Mouse (Mus musculus) naive thymus-derived CD4-positive, alpha-beta T cell, adult 2 months (primary cell): ENCODE measurements at regions not wholly inside any gene's neighbourhood (a gene's known extent, or its start where the extent isn't known, plus 50 kb on each side); places are given as distances from the start of the nearest gene placed in this dataset.
A peak's percentile ranks its signal among the peaks of the same experiment; 100 is the strongest.

Experiments used
- DNase-seq: peaks from one replicate; pipeline ENCODE4 v3.0.0-alpha.2; 2011; ENCODE audit warnings: low read depth

DNA sequence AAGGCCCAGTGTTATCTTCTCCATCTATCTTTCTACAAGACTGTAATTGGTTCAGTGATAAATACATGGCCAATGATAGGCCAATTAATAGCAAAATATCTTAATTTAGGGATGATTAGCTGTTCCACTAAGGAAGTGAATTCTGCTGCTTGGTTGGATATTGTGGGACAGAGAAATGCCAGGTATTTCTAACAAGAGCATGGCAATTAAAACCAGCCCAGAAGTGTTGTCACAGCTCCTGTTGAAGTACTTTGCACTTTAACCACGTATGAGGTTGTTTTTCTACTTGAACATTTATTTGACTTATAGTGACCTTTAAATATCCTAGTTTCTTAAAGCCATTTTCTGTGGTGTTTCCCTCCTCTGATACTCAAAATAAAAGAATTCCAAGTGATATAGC is 65.7 kb upstream of the Acsl4 start:
- no peak for DNase-seq

DNA sequence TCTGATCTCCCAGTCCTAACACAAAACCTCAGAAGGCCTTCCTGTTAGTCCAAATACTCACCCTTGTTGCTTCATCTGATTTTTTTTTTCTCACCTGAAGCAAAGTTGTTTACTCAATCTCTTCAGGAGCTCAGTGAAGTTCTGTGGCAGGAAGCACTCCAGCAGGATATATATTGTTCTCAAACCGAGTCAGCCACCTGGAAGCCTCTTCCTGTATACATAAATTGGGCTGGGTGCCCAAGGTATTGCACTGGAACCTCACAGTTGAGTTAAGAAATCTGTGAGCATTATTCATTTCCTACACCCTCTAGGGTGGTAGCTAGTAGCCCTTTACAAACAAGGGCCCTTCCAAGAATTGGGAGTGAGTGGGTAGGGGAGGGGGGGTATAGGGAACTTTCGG is 73.8 kb upstream of the Acsl4 start:
- DNase-seq, result peak; percentile 11

DNA sequence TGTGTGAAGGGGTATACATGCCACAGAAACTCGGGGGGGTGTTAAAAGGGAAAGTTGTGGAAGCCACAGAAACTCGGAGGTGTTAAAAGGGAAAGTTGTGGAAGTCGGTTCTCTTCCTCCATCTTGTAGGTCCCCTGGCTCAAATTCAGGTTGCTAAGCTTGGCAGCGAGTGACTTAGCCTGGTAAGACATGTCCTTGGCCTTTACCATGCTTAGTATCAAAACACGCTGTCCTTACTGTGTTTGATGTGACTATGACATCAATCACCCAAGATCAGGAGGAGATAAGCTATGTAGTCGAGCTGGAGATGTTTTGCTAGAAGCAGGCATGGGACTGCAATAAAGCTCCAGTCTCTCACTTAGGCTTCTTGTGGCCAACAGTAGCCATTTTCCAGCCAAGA is 74.4 kb upstream of the Acsl4 start:
- DNase-seq, result peak; percentile 27

DNA sequence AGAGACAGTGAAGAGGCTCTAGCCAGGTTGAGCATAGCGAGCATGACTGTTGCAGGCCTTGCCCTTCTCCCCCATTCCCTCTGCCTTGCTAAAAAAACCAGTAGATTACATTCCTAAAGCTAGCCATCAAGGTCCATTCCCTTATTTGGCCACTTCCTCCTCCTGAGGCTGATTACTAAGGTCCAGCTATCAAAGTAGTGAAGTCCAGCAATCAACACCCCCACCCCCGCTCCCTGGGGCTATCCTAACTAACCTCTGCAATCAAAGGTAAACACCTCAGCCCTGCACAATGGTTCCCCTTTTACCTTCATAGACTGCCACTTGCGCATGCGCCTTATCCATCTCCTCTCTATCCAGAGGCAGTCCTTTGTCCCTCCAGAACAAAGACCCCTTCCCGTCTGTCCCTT is 77.5 kb upstream of the Acsl4 start:
- no peak for DNase-seq

DNA sequence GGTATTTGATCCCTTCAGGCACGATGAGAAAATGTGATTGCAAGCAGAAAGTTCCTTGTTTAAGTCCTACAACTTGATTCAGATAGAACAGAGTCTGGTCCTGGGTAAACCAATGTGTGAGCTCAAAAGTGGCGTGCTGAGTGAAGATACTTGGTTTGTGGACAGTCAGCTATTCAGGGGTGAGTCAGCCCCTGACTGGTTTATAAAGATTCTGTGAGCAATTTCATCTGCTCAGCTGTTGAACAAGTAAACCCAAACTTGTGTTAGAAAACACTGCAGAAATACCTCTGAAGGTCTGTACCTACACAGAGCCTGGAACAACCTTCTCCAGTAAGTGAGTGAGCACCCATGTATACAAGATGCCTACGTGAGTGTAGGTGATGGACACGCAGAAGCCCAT is 78.1 kb upstream of the Acsl4 start:
- DNase-seq, result no peak

DNA sequence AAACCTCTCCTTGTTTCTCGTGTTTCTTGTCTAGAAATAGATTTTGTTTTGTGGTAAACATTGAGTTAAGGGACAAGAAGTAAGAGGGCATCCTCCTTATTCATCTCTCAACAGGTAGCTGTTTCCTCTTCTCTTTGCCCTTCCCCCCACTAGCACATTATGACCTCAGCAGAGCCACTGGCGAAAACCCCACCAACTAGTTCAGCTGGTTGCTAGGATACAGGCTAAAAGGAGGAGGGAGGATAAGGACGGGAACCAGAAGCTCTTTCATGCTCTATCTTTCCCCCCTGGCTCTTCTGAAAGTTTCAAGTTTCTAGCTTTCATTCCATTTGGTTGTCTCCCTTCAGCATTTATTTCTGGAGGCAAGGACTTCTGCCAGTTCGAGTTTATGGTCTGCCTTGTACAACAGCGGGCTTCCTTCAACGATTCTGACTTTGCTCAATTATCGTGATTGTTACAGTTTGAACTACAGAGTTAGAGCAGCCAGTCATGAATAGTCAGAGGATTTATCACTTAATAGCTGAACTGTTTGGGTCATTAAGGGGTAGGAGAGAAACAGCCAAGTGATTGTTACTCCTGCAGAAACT is 78.8 kb upstream of the Acsl4 start:
- peak; percentile 46 for DNase-seq

DNA sequence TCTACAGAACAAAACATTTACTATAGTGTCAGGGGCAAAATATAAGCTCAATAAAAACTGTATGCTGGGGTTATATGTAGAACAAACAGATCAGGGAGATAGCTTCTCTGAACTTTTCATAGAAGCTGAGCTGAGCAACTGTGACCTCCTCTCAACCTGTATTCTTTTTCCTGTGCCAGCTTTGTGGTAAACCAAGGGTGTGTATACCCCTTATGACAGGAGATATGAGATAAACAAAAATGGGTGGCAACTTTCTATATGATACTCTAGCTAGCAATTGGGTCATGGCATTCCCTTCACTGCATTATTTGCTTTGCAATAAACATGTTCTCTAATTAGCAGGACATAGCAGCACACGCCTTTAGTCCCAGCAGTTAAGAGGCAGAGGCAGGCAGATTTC is 79.7 kb upstream of the Acsl4 start:
- peak; percentile 36 for DNase-seq

DNA sequence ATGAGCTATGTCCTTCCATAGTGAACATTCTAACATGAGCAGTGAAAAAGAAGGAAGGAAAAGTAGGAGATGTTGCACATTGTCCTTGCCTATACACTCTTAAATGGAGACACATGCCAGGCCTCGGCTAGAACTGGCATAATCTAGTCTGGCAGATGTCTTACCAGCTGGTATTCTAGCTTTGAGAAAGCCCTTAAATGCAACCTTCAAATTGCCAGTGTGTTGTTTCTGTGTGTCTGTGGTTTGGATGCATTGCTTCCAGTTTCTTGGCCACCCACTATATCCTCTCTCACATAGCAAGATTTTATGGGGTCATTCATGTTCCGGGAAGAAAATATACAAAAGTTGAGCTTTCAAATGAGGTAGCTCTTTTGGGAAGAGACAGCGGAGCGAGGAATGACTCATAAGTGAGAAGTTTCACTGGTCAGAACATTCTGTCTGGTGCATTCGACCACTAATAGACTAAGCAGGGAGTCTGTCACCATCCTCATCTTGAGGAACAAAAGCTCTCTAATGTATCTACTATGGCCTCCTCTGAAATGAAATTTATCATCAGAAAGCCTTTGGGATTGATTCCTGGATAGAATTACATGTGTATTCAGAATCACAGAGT is 91.0 kb upstream of the Acsl4 start:
- DNase-seq, result no peak

DNA sequence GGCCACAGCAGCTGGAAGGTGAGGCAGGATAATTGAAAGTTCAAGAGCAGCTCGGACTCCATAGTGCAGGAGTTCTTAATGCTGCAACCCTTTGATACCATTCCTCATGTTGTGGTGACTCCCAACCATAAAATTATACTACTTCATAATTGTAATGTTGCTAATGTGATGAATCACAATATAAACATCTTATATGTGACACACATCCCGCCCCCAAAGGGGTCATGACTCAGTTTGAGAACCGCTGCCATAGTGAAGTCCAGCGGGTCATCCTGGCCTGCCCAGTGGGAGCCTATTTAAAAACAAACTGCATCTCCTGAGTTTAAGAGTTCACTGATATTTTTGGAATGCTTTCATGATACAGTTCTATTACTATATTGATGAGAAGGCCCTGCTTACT is 97.7 kb upstream of the Acsl4 start:
- no peak for DNase-seq

DNA sequence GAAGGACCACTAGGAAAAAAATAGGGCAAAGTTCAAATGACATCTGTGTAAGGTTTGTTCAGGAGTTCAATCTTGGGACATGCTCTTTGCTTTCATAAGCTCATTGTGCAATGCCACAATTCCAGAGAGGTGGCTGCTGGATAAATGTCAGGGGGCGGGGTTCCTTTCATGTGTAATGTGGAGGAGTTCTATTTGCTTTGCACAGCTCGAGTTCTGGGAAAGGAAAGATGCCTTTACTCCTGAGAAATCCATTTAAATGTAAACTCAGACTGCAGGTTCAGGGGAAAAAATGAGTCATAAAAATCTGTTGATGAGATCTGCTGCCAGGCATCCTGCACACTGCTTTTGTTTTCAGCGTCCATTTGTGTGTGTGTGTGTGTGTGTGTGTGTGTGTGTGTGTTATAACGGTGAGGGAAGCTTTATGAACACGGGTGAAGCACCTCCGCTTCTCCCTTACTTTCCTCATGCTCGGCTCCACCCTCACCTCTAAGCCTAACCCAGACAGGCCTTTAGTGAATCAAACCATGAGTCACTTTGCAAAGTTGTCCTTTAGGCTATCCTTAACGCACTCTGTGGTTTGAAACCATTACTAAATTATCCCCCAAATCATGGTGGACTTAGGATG is 99.9 kb upstream of the Acsl4 start:
- DNase-seq, result no peak

DNA sequence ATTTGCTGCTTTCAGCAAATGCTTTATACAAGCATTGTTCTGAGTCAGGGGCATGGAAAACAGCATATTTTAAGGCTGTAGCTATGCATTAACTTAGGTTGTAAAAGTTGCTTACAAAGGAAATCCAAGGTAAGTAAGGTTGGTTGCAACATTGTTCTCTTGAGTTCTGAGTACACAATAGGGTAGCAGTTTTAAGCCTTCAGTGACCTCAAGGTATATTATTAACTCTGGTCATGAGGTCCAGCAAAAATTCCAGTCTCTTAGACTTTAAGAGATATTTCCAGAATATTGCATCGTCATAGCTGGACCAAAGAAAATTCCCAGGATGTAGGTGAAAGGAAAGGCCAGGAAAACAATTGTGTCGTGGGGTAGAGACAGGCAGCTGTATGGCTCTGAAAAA is 110.8 kb upstream of the Acsl4 start:
- DNase-seq, result no peak

DNA sequence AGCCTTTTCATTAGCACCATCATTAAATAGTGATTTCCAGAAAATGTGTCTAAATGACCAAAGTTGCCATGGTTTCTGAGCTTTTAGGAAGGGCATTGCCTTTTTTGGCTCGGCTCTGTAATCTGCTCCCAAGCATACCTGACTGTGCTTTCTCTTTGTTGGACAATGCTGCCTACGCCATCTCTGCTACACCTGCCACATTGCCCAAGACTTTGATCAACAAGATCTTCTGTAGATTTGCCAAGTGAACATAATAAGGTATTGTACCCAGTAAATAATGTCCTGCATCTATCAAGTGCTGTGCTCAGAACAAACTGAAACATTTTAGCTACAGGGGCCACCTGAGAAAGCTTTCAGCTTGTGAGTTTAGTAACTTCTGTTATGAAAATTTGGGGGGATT is 114.6 kb upstream of the Acsl4 start:
- DNase-seq, result no peak

DNA sequence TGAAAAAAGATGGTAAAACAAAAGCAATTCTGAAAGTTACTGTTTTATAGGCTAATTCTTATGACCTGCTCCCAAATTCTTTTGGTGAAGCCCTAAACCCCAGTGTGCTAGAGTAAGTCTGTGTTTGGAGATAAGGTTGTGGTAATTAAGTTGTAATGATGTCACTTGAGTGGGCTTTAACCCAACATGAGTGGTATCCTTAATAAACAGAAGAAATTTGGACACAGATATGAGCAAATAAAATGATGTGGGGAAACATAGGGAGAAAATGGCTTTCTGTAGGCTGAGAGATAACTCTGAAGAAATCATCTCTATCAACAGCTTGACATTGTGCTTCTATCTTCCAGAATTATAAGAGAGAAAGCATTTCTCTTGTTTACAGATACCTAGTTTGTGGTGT is 117.1 kb upstream of the Acsl4 start:
- DNase-seq, result no peak

DNA sequence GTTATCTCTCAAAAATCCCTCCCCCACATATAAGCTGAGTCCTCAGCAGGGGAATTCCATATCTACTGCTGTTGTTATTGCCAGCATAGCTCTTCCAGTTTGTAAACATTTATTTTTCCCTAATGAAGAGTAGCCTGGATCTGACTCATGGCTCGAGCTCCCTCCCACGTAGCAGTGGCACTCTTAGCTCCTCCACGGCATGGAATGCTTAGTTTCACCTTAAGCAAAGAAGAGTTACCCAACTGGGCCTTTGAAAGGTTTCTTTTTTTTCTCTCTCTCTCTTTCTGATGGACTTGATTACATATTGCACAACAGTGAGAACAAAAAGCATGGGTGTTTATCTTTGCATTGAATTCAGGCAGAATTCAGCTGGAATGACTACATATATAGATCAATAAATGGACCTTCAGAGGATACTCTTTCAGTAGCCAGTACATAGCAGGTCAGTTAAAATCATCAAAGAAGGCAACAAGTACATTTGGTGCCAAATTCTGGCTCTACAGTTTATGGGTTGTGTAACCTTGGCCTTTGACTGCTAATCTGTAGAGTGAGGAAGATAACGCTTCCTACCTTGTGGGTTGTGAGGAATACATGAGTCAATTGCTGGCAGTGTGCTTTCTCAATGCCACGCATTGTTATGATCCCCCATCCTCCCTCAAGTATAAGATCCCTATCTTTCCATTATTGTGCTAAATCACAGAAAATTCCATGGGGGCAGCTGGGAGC is 126.2 kb upstream of the Acsl4 start:
- DNase-seq, result no peak

DNA sequence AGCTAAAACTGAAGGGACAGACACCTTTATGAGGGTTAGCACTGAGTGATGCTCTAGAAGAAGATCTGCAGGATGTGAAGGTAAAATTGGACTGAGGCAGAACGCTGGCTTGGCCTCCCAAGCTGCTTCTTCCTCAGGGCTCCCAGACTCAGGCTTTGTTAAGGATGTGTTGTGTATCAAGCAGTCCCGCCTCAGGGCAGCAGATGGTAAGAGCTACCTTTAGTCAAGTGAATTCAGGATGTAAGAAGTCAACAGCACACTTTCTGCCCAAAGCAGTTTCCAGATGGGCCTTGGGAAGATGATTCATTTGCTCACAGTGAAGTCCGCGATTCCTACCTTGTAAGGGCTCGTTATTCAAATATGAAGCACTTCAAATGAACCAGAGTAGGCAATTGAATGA is 126.9 kb upstream of the Acsl4 start:
- DNase-seq, result no peak

DNA sequence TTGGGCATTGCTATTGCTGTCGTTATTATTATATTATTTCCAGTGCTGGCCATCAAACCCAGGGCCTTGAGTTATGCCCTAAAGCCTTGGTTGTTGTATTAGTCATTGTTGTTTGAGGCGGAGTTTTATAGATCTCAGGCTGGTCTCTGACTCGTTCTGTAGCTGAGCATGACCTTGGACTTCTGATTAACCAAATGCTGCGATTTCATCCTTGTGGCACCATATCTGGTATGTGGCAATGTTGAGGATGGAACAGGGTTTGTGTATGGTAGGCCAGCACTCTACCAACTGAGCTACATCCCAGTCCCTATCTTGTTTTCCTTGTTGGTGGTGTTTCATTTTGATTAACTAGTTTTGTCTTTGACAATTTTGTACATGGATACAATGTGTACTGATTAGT is 130.7 kb upstream of the Acsl4 start:
- no peak for DNase-seq

DNA sequence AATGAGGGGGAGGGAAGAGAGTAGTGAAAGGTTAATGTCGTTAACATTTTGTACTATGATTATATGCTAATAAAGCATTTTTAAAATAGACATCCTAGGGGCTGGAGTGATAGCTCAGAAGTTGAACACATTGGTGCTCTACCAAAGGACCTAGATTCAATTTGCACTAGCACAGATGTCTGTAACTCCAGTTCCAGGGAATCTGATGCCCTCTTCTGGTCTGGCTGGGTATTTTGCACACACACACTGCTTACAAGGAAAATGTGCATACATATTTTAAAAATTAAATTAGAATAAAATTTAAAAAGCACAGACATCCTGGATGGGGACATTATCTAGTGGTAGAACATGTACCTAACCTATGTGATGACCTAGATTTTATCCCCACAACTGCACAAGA is 136.6 kb upstream of the Acsl4 start:
- DNase-seq, result peak; percentile 49

DNA sequence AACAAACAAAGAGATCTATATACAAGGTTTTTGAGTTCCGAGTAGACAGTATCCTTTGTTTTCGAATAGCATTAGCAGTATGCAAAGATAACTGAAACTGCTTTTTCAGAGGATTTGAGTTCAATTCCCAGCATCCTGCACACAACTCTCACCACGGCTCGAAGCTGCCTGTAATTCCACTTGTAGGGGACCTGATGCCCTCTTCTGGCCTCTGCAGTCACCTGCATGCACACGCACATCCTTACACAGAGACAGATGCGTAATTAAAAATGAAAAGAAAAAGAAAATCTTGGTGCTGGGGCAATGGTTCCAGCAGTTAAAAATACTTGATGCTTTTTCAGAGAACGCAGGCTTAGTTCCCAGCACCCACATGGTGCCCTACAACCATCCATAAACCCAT is 139.6 kb upstream of the Acsl4 start:
- DNase-seq, result peak; percentile 27

DNA sequence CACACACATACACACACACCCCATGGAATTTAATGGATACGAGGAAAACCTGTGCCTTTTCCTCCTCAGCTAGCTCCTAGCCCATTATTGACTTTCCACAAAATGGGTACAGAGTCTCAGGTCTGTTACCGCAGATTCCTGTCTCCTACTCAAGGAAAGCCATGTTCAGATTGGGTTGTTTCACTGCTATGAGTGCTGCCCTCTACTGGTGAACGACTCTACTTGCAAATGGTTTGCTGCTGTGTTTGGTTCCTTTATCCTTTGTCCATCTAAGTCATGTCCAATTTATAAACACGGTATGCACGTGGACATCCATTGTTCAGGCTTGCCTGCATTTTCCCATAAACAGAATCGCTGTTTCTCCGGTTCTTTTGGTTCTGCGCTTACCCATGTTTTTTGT is 144.4 kb upstream of the Acsl4 start:
- DNase-seq, result peak; percentile 64

DNA sequence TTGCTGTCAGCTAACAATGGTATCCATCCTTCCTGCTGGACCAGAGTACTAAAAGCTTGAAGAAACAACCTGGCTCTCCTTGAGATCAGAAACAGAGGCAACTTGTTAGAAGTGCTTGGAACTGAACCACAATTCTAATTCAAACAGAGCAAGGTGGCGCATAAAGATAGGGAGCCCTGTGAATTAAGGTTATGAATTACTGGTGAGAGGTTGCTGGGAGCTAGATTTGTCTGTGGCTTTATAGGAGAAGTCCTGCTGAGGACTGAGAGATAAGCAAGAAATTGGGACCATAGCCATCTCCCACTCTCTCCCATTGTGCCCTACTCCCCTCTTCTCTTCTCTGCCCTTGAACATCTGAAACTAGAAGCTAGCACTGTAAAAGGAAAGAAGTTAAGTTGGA is 145.2 kb upstream of the Acsl4 start:
- no peak for DNase-seq

DNA sequence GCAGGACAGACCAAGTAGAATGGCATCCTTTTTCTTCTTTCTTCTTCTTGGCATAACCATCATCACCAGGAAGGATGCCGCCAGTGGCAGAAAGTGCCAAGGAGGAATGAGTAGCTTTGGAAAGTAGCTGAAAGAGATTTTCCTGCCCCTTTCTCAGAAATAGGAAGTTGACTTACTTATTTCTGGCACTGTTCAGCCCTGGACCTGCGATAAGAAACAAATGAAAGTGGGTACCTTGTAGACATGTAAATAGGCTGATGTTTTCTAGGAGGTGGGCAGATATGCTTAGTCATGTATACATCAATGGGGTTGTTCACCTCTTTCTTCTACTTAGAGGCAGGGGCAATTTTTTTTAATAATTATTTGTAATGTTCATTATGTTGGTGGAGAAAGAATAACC is 145.3 kb upstream of the Tmem164 start:
- DNase-seq, result no peak

DNA sequence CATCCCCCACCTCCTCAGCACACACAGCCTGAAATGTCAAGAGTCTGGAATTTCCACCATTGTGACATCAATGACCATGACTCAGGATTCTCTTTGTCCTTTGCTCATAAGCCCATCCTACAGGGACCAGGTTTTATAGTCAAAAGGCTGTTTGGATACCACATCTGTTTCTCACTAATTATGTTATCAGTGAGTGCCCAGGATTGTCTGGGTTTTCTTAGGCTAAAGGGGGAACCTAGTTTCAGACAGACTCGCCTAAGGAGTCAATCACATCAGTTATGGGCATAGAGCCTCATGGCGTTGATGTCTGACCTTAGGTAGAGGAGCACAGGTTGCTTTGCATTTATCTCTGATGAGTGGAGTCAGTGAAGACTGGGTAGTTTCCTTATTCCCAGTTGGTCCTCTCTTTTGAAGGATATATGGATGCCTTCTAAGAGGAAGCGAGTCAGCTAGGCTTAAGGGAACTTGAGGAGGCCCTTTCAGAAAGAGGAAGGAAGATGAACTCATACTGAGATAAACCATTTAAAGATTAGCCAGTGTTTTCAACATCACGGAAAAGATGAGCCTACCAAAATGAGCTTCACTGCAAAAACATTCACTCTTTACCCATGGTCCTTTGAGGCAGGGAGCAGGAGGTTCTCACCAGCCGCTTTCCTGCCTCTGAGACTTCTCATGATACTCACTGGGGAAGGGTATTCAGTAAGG is 143.8 kb upstream of the Tmem164 start:
- no peak for DNase-seq

DNA sequence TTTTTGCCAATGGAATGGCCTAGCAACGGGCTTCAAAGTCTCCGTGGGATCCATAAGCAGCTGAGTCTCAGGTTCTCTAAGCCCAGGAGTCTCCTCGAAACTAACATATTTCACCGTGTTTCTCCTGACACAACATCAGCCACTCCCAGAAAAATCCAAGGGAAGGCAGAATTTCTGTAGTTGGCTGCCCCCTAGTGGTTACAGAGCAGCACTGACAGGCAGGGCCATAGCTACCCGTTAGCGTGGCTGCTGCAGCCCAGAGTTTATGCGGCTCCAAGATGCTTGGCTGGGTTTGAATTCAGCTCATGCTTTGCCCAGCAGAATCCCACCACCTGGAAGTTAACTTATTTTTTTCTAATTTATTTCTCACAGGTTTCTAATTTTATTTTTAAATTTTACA is 140.9 kb upstream of the Tmem164 start:
- peak; percentile 53 for DNase-seq
